Mouse (Mus musculus) effector memory CD4-positive, alpha-beta T cell, adult 5 months (primary cell): ENCODE data around the gene Vav2. TPM values are rescaled to one million over a fixed set of nuclear protein-coding genes. Genes with fewer than 3 reads are reported as not detected.

Experiments used
- polyA plus RNA-seq: library from polyadenylated mRNA; unstranded; fragments of 100-300 nt; shearing (Covaris generic); gene quantifications from one replicate; pipeline ENCODE4 v1.2.1, GENCODE M21; 2017

The Vav2 gene
- polyA plus RNA-seq = 1.9 TPM

GRCm38 (mm10) chr2:27426855-27427457 lies at the start of gene Vav2:
TSS of gene Vav2 (minus strand) at chr2:27427033.

GRCm38 (mm10) chr2:27441767-27442707 lies 15.2 kb upstream of the Vav2 start, which contains the start of gene Brd3os:
TSS of gene Brd3os (plus strand) at chr2:27442324.

GRCm38 (mm10) chr2:27248211-27248610 lies 178.6 kb downstream of the Vav2 start, which contains the start of gene Sardh:
TSS of gene Sardh (minus strand) at chr2:27248337.

Other genes starting within 250 kb of the Vav2 start
- 0.36 TPM for gene Sardh, start 178.7 kb downstream of the Vav2 start, polyA plus RNA-seq
- gene Brd3os, start 15.3 kb upstream of the Vav2 start, polyA plus RNA-seq = 0.20 TPM
- 29.3 TPM for gene Brd3, start 80.6 kb upstream of the Vav2 start, polyA plus RNA-seq
- gene Wdr5, start 88.1 kb upstream of the Vav2 start, polyA plus RNA-seq = 28.6 TPM
- gene Rxra, start 249.4 kb upstream of the Vav2 start, polyA plus RNA-seq = 8.9 TPM